Mouse (Mus musculus): Measurements from ENCODE around the gene Tmod4. TPM values are rescaled to one million over a fixed set of nuclear protein-coding genes. Genes with fewer than 3 reads are reported as not detected.

The Tmod4 gene
- polyA plus RNA-seq, 1 experiment from 2014 or later: 1.0 TPM

GRCm38 (mm10) chr3:95140289-95140595, 16.0 kb downstream of the Tmod4 start:
- Histone ChIP-seq H3K27me3 (no peaks in the 10 kb centered on the region), H3K4me1 (replicated peaks) (peaks cover 10% of the 10 kb centered on the region), H3K4me3 (replicated peaks) (no peak overlapping the region), H3K27ac (no peak overlapping the region), H3K36me3 (peaks cover 19% of the 10 kb centered on the region), H3K4me2 (replicated peaks) (no peak overlapping the region), H3K9me3 (no peaks in the 10 kb centered on the region), H3K9ac (replicated peaks) (no peak overlapping the region)
- 66% methylated on average over 18 of the region's 18 CpGs for WGBS
- ATAC-seq: no peak

GRCm38 (mm10) chr3:95140795-95141194, 16.5 kb downstream of the Tmod4 start:
- Histone ChIP-seq H3K9ac (replicated peaks) (no peak overlapping the region), H3K27me3 (no peaks in the 10 kb centered on the region), H3K4me3 (replicated peaks) (no peak overlapping the region), H3K36me3 (peaks cover 19% of the 10 kb centered on the region), H3K9me3 (no peaks in the 10 kb centered on the region), H3K4me2 (replicated peaks) (no peak overlapping the region), H3K27ac (no peak overlapping the region), H3K4me1 (replicated peaks) (peaks cover 5% of the 10 kb centered on the region)
- ATAC-seq: no peak
- WGBS: 88% methylated on average over 6 of the region's 6 CpGs

GRCm38 (mm10) chr3:95141474-95141873, 17.2 kb downstream of the Tmod4 start:
- ATAC-seq: no peak
- Histone ChIP-seq H3K9ac (replicated peaks) (no peak overlapping the region), H3K4me1 (replicated peaks) (no peaks in the 10 kb centered on the region; the same call in 1 of the 2 replicates), H3K4me3 (replicated peaks) (no peak overlapping the region), H3K27ac (no peak overlapping the region), H3K4me2 (replicated peaks) (no peak overlapping the region), H3K27me3 (no peaks in the 10 kb centered on the region), H3K36me3 (peaks cover 19% of the 10 kb centered on the region), H3K9me3 (no peaks in the 10 kb centered on the region)
- WGBS: 93% methylated on average over 9 of the region's 9 CpGs

- WGBS: 83% methylated on average over 10 of the region's 10 CpGs
- Histone ChIP-seq H3K4me1 (replicated peaks) (no peaks in the 10 kb centered on the region), H3K9ac (replicated peaks) (no peak within 1 kb of the TSS), H3K4me2 (replicated peaks) (no peak within 1 kb of the TSS), H3K27me3 (no peaks in the 10 kb centered on the region), H3K4me3 (replicated peaks) (no peak within 1 kb of the TSS), H3K27ac (no peak within 1 kb of the TSS), H3K9me3 (no peaks in the 10 kb centered on the region), H3K36me3 (peaks cover 19% of the 10 kb centered on the region)
- peak; percentile 62; the same call in 1 of the 2 replicates for ATAC-seq
Measured at GRCm38 (mm10) chr3:95141952-95142616, 17.8 kb downstream of the Tmod4 start, which contains the start of gene Tnfaip8l2. Gene Tnfaip8l2 (minus strand): TSS chr3:95142360.

- H3K4me1 ChIP-seq (replicated peaks): no peaks in the 10 kb centered on the region
- no peak overlapping the region for H3K9ac ChIP-seq (replicated peaks)
- H3K9me3 ChIP-seq: no peaks in the 10 kb centered on the region
- ATAC-seq: peak; percentile 74
- WGBS: 9% methylated on average over 5 of the region's 5 CpGs
- H3K4me2 ChIP-seq (replicated peaks): no peak overlapping the region
- H3K27ac ChIP-seq: no peak overlapping the region
- H3K36me3 ChIP-seq: peaks cover 19% of the 10 kb centered on the region
- no peak overlapping the region for H3K4me3 ChIP-seq (replicated peaks)
- no peaks in the 10 kb centered on the region for H3K27me3 ChIP-seq
Measured at GRCm38 (mm10) chr3:95142617-95143011, 18.3 kb downstream of the Tmod4 start.

- WGBS: 55% methylated on average over 3 of the region's 3 CpGs
Measured at GRCm38 (mm10) chr3:95147924-95148323, 23.6 kb downstream of the Tmod4 start.

GRCm38 (mm10) chr3:95153874-95154273, 29.6 kb downstream of the Tmod4 start:
- Histone ChIP-seq H3K4me1 (replicated peaks) (no peaks in the 10 kb centered on the region), H3K27ac (no peak overlapping the region), H3K4me3 (replicated peaks) (no peak overlapping the region), H3K9me3 (no peaks in the 10 kb centered on the region), H3K27me3 (no peaks in the 10 kb centered on the region), H3K4me2 (replicated peaks) (no peak overlapping the region), H3K9ac (replicated peaks) (no peak overlapping the region), H3K36me3 (no peaks in the 10 kb centered on the region)
- no peak for ATAC-seq
- 51% methylated on average over 4 of the region's 4 CpGs for WGBS

More at GRCm38 (mm10) chr3:95147924-95148323, 23.6 kb downstream of the Tmod4 start:
- no peak for ATAC-seq
- no peaks in the 10 kb centered on the region for H3K27me3 ChIP-seq
- no peaks in the 10 kb centered on the region for H3K36me3 ChIP-seq
- no peaks in the 10 kb centered on the region for H3K9me3 ChIP-seq
- H3K4me3 ChIP-seq (replicated peaks): no peak overlapping the region
- H3K4me1 ChIP-seq (replicated peaks): no peaks in the 10 kb centered on the region
- H3K9ac ChIP-seq (replicated peaks): no peak overlapping the region
- no peak overlapping the region for H3K27ac ChIP-seq
- H3K4me2 ChIP-seq (replicated peaks): no peak overlapping the region

- peaks cover 6% of the 10 kb centered on the region for H3K36me3 ChIP-seq
- H3K27me3 ChIP-seq: no peaks in the 10 kb centered on the region
- peaks cover 38% of the 10 kb centered on the region for H3K4me1 ChIP-seq (replicated peaks)
- H3K27ac ChIP-seq: peak overlapping the region; percentile 82
- no peak for ATAC-seq
- no peaks in the 10 kb centered on the region for H3K9me3 ChIP-seq
- peak overlapping the region; percentile 89 for H3K4me3 ChIP-seq (replicated peaks)
- WGBS: 11% methylated on average over 8 of the region's 8 CpGs
- peak overlapping the region; percentile 82 for H3K4me2 ChIP-seq (replicated peaks)
- peak overlapping the region; percentile 89 for H3K9ac ChIP-seq (replicated peaks)
Measured at GRCm38 (mm10) chr3:95159511-95159986, 35.3 kb downstream of the Tmod4 start.

GRCm38 (mm10) chr3:95159987-95160963, 36.0 kb downstream of the Tmod4 start, which contains the start of gene Sema6c:
Gene Sema6c (plus strand): TSS chr3:95160457.
- peak within 1 kb of the TSS; percentile 82 for H3K4me2 ChIP-seq (replicated peaks)
- under 1% methylated on average over 66 of the region's 66 CpGs for WGBS
- peak within 1 kb of the TSS; percentile 89 for H3K9ac ChIP-seq (replicated peaks)
- peaks cover 44% of the 10 kb centered on the region for H3K4me1 ChIP-seq (replicated peaks)
- H3K27ac ChIP-seq: peak within 1 kb of the TSS; percentile 82
- H3K36me3 ChIP-seq: peaks cover 13% of the 10 kb centered on the region
- H3K9me3 ChIP-seq: no peaks in the 10 kb centered on the region
- no peaks in the 10 kb centered on the region for H3K27me3 ChIP-seq
- peak within 1 kb of the TSS; percentile 89 for H3K4me3 ChIP-seq (replicated peaks)
- peak; percentile 98 for ATAC-seq

- peak overlapping the region; percentile 82 for H3K27ac ChIP-seq
- H3K27me3 ChIP-seq: no peaks in the 10 kb centered on the region
- ATAC-seq: peak; percentile 47
- H3K4me1 ChIP-seq (replicated peaks): peaks cover 44% of the 10 kb centered on the region
- H3K9me3 ChIP-seq: no peaks in the 10 kb centered on the region
- peak overlapping the region; percentile 82 for H3K4me2 ChIP-seq (replicated peaks)
- peak overlapping the region; percentile 89 for H3K9ac ChIP-seq (replicated peaks)
- H3K4me3 ChIP-seq (replicated peaks): peak overlapping the region; percentile 89
- WGBS: 1% methylated on average over 30 of the region's 30 CpGs
- peaks cover 22% of the 10 kb centered on the region for H3K36me3 ChIP-seq
Measured at GRCm38 (mm10) chr3:95161041-95161551, 36.8 kb downstream of the Tmod4 start.

GRCm38 (mm10) chr3:95161618-95162344, 37.5 kb downstream of the Tmod4 start:
- Histone ChIP-seq H3K27me3 (no peaks in the 10 kb centered on the region), H3K36me3 (peaks cover 28% of the 10 kb centered on the region), H3K9ac (replicated peaks) (peak overlapping the region; percentile 89), H3K4me1 (replicated peaks) (peaks cover 44% of the 10 kb centered on the region), H3K4me3 (replicated peaks) (peak overlapping the region; percentile 89), H3K9me3 (no peaks in the 10 kb centered on the region), H3K27ac (peak overlapping the region; percentile 82), H3K4me2 (replicated peaks) (peak overlapping the region; percentile 82)
- WGBS: 5% methylated on average over 9 of the region's 9 CpGs
- ATAC-seq: peak; percentile 7; the same call in 1 of the 2 replicates

Measured in midbrain, embryonic 13.5 days (tissue).